Mouse (Mus musculus) neural tube, embryonic 15.5 days (tissue): ENCODE results near the gene Kdm4d. TPM values are rescaled to one million over a fixed set of nuclear protein-coding genes. Genes with fewer than 3 reads are reported as not detected.
"Not testable (repeated sequence)": the region's sequence is repeated elsewhere in the genome, so short reads cannot be mapped to it uniquely, and the experiment has no call there.

Source experiments
- ATAC-seq: fragments of 200-750 bp; cut with Nextera tagmentation; 2 replicates; pipeline ENCODE4 v1.8.0; 2017; ENCODE audit warnings: mild to moderate bottlenecking, moderate TSS enrichment, moderate library complexity; ENCODE audit not compliant: low FRiP score
- H3K27ac ChIP-seq: fragments of 300-500 bp; sonication (generic); replicated peaks from 2 replicates; pipeline ENCODE4 v1.5.1; 2015; ENCODE audit warnings: mild to moderate bottlenecking, inconsistent platforms
- H3K27me3 ChIP-seq: fragments of 300-500 bp; sonication (generic); replicated peaks from 2 replicates; pipeline ENCODE4 v1.6.1; 2015; ENCODE audit warnings: inconsistent platforms
- H3K36me3 ChIP-seq: fragments of 300-500 bp; sonication (generic); 2 replicates; pipeline ENCODE4 v1.6.1; 2015; ENCODE audit warnings: inconsistent platforms
- H3K4me1 ChIP-seq: fragments of 300-500 bp; sonication (generic); 2 replicates; pipeline ENCODE4 v1.6.1; 2015; ENCODE audit warnings: inconsistent platforms
- H3K4me2 ChIP-seq: fragments of 300-500 bp; sonication (generic); 2 replicates; pipeline ENCODE4 v1.6.1; 2015; ENCODE audit warnings: inconsistent platforms, mild to moderate bottlenecking, moderate library complexity
- H3K4me3 ChIP-seq: fragments of 300-500 bp; sonication (generic); replicated peaks from 2 replicates; pipeline ENCODE4 v1.5.1; 2015; ENCODE audit warnings: mild to moderate bottlenecking, inconsistent platforms
- H3K9ac ChIP-seq: fragments of 300-500 bp; sonication (generic); replicated peaks from 2 replicates; pipeline ENCODE4 v1.6.1; 2015; ENCODE audit warnings: mild to moderate bottlenecking, inconsistent platforms
- H3K9me3 ChIP-seq: fragments of 300-500 bp; sonication (generic); replicated peaks from 2 replicates; pipeline ENCODE4 v1.6.1; 2016; ENCODE audit warnings: inconsistent platforms
- WGBS: fragments of 180-500 bp; shearing (Covaris S2); methylation state at CpG from one replicate; pipeline ENCODE4 v1.1.7; 2015; ENCODE audit warnings: mixed read lengths; 5-methylcytosine and 5-hydroxymethylcytosine counted together
- polyA plus RNA-seq: library from polyadenylated mRNA; unstranded; fragments of >200 nt; fragmentation: Nextera tagmentation; extraction: Ambion mirVana; gene quantifications from 2 replicates; pipeline ENCODE4 v1.2.1, GENCODE M21; 2015

Kdm4d gene
- polyA plus RNA-seq, 1 experiment from 2014 or later = 0.82 TPM

GRCm38 (mm10) chr9:14520971-14521670 is 20.8 kb upstream of the Kdm4d start:
- Histone ChIP-seq H3K9ac (no peak overlapping the region), H3K9me3 (no peaks in the 10 kb centered on the region), H3K36me3 (no peaks in the 10 kb centered on the region), H3K27ac (no peak overlapping the region), H3K4me1 (no peaks in the 10 kb centered on the region), H3K27me3 (no peaks in the 10 kb centered on the region), H3K4me3 (no peak overlapping the region), H3K4me2 (no peak overlapping the region)
- ATAC-seq = no peak
- WGBS = 79% methylated on average over 3 of the region's 3 CpGs

GRCm38 (mm10) chr9:14518105-14518504 is 17.8 kb upstream of the Kdm4d start:
- WGBS = 87% methylated on average over 3 of the region's 3 CpGs
- Histone ChIP-seq H3K4me1 (no peaks in the 10 kb centered on the region), H3K27me3 (no peaks in the 10 kb centered on the region), H3K9me3 (no peaks in the 10 kb centered on the region), H3K4me3 (no peak overlapping the region), H3K9ac (no peak overlapping the region), H3K4me2 (no peak overlapping the region), H3K27ac (no peak overlapping the region), H3K36me3 (peaks cover 9% of the 10 kb centered on the region)
- ATAC-seq = no peak

- WGBS = 31% methylated on average over 1 of the region's 1 CpGs
- H3K9ac ChIP-seq = no peak overlapping the region
- H3K27me3 ChIP-seq = no peaks in the 10 kb centered on the region
- H3K4me3 ChIP-seq = no peak overlapping the region
- no peak for ATAC-seq
- H3K27ac ChIP-seq = no peak overlapping the region
- H3K4me2 ChIP-seq = no peak overlapping the region
- no peaks in the 10 kb centered on the region for H3K9me3 ChIP-seq
- H3K4me1 ChIP-seq = no peaks in the 10 kb centered on the region
- H3K36me3 ChIP-seq = peaks cover 9% of the 10 kb centered on the region
Observed at GRCm38 (mm10) chr9:14517296-14517695, 17.0 kb upstream of the Kdm4d start.

GRCm38 (mm10) chr9:14512633-14513445 is 12.6 kb upstream of the Kdm4d start:
- Histone ChIP-seq H3K4me3 (no peak overlapping the region), H3K27me3 (no peaks in the 10 kb centered on the region), H3K27ac (no peak overlapping the region), H3K4me2 (no peak overlapping the region), H3K4me1 (no peaks in the 10 kb centered on the region), H3K36me3 (peaks cover 39% of the 10 kb centered on the region), H3K9me3 (no peaks in the 10 kb centered on the region), H3K9ac (no peak overlapping the region)
- peak; percentile 78 for ATAC-seq
- WGBS = 80% methylated on average over 9 of the region's 9 CpGs

GRCm38 (mm10) chr9:14500916-14501424 is 688 bp upstream of the Kdm4d start:
- ATAC-seq = no peak
- H3K27me3 ChIP-seq = no peaks in the 10 kb centered on the region
- peaks cover 19% of the 10 kb centered on the region for H3K4me1 ChIP-seq
- peak overlapping the region; percentile 72 for H3K4me3 ChIP-seq
- peaks cover 34% of the 10 kb centered on the region for H3K36me3 ChIP-seq
- H3K9ac ChIP-seq = peak overlapping the region; percentile 78
- 5% methylated on average over 10 of the region's 10 CpGs for WGBS
- H3K27ac ChIP-seq = peak overlapping the region; percentile 80
- peak overlapping the region; percentile 73 for H3K4me2 ChIP-seq
- no peaks in the 10 kb centered on the region for H3K9me3 ChIP-seq

- no peak for ATAC-seq
- Histone ChIP-seq H3K27ac (no peak overlapping the region), H3K9me3 (no peaks in the 10 kb centered on the region), H3K27me3 (no peaks in the 10 kb centered on the region), H3K36me3 (peaks cover 17% of the 10 kb centered on the region), H3K4me1 (peaks cover 19% of the 10 kb centered on the region), H3K4me2 (peak overlapping the region; percentile 76), H3K9ac (no peak overlapping the region), H3K4me3 (peak overlapping the region; percentile 72)
- WGBS = 80% methylated on average over 4 of the region's 4 CpGs
Observed at GRCm38 (mm10) chr9:14498896-14499705, 1.2 kb downstream of the Kdm4d start.

- ATAC-seq = not testable (repeated sequence)
Observed at GRCm38 (mm10) chr9:14463668-14464067, 36.6 kb downstream of the Kdm4d start.

GRCm38 (mm10) chr9:14462536-14462935 is 37.7 kb downstream of the Kdm4d start:
- H3K27ac ChIP-seq, H3K9ac ChIP-seq, H3K36me3 ChIP-seq, ATAC-seq, H3K4me2 ChIP-seq, H3K27me3 ChIP-seq, H3K4me3 ChIP-seq, H3K4me1 ChIP-seq, H3K9me3 ChIP-seq: not testable (repeated sequence)
- 100% methylated on average over 1 of the region's 1 CpGs for WGBS

More at GRCm38 (mm10) chr9:14463668-14464067, 36.6 kb downstream of the Kdm4d start:
- H3K4me2 ChIP-seq, H3K9ac ChIP-seq, H3K4me1 ChIP-seq, H3K36me3 ChIP-seq, H3K9me3 ChIP-seq, H3K4me3 ChIP-seq, H3K27me3 ChIP-seq, H3K27ac ChIP-seq: not testable (repeated sequence)
- 73% methylated on average over 12 of the region's 12 CpGs for WGBS

GRCm38 (mm10) chr9:14456320-14456719 is 44.0 kb downstream of the Kdm4d start:
- 86% methylated on average over 3 of the region's 3 CpGs for WGBS
- ATAC-seq = no peak

GRCm38 (mm10) chr9:14451120-14451519 is 49.2 kb downstream of the Kdm4d start:
- 66% methylated on average over 8 of the region's 8 CpGs for WGBS
- not testable (repeated sequence) for H3K4me2 ChIP-seq, H3K4me1 ChIP-seq, H3K4me3 ChIP-seq, H3K27me3 ChIP-seq, H3K9me3 ChIP-seq, H3K27ac ChIP-seq, ATAC-seq, H3K36me3 ChIP-seq, H3K9ac ChIP-seq

More at GRCm38 (mm10) chr9:14456320-14456719, 44.0 kb downstream of the Kdm4d start:
- H3K4me2 ChIP-seq = no peak overlapping the region
- H3K4me3 ChIP-seq = no peak overlapping the region
- H3K36me3 ChIP-seq = no peaks in the 10 kb centered on the region
- no peaks in the 10 kb centered on the region for H3K4me1 ChIP-seq
- H3K27me3 ChIP-seq = no peaks in the 10 kb centered on the region
- no peak overlapping the region for H3K27ac ChIP-seq
- H3K9ac ChIP-seq = no peak overlapping the region
- no peaks in the 10 kb centered on the region for H3K9me3 ChIP-seq

GRCm38 (mm10) chr9:14447086-14447485 is 53.2 kb downstream of the Kdm4d start:
- not testable (repeated sequence) for H3K27ac ChIP-seq, H3K27me3 ChIP-seq, ATAC-seq, H3K4me1 ChIP-seq, H3K4me2 ChIP-seq, H3K9me3 ChIP-seq, H3K36me3 ChIP-seq, H3K9ac ChIP-seq, H3K4me3 ChIP-seq
- 89% methylated on average over 2 of the region's 2 CpGs for WGBS
